Mouse (Mus musculus) left cerebral cortex, adult 18-20 months (tissue): Measurements from ENCODE around the gene Pcnx. TPM values are rescaled to one million over a fixed set of nuclear protein-coding genes. Genes with fewer than 3 reads are reported as not detected.
A peak's percentile ranks its signal among the peaks of the same experiment; 100 is the strongest.

ENCODE experiments used
- DNase-seq, 2 experiments: peaks; one replicate each; pipeline ENCODE4 v3.0.0; 2021 to 2022; ENCODE audit warnings: low spot score in 2 of 2, mixed read lengths in 1 of 2
- long read RNA-seq, 2 experiments: library from polyadenylated mRNA; stranded (forward); transcript quantifications; one replicate each; pipeline ENCODE4 v2.0.0; 2021
- total RNA-seq, 2 experiments: library from RNA; stranded (reverse); gene quantifications; 2 replicates each; pipeline ENCODE4 v1.2.3; 2021

The Pcnx gene
- 10 to 100 TPM; 80.1 to 90.0 TPM for total RNA-seq
- long read RNA-seq, experiment 1, partial matches to known transcripts: 7 of 11 reads
- long read RNA-seq, experiment 1, other reads (novel, unspliced or antisense): 4 of 11 reads
- long read RNA-seq, experiment 2, partial matches to known transcripts: 5 of 7 reads
- long read RNA-seq, experiment 2, other reads (novel, unspliced or antisense): 2 of 7 reads

- peak; percentile 86 for DNase-seq
Observed at GRCm38 (mm10) chr12:81859351-81860307, at the start of gene Pcnx. Pcnx (plus strand) TSS chr12:81860023.

- DNase-seq: no peak
Observed at GRCm38 (mm10) chr12:81810417-81810816, 49.4 kb upstream of the Pcnx start.

GRCm38 (mm10) chr12:81814742-81815141 lies 45.1 kb upstream of the Pcnx start:
- no peak for DNase-seq

GRCm38 (mm10) chr12:81816330-81817125 lies 43.3 kb upstream of the Pcnx start:
- no peak for DNase-seq

- DNase-seq: no peak
Observed at GRCm38 (mm10) chr12:81817126-81817505, 42.7 kb upstream of the Pcnx start.

GRCm38 (mm10) chr12:81820700-81821099 lies 39.1 kb upstream of the Pcnx start:
- DNase-seq: no peak

GRCm38 (mm10) chr12:81822176-81822575 lies 37.6 kb upstream of the Pcnx start:
- DNase-seq: no peak

- no peak for DNase-seq
Observed at GRCm38 (mm10) chr12:81822778-81823480, 36.9 kb upstream of the Pcnx start.

- DNase-seq: no peak
Observed at GRCm38 (mm10) chr12:81828355-81828754, 31.5 kb upstream of the Pcnx start.

GRCm38 (mm10) chr12:81832039-81832738 lies 27.6 kb upstream of the Pcnx start:
- no peak for DNase-seq

- no peak for DNase-seq
Observed at GRCm38 (mm10) chr12:81833094-81833493, 26.7 kb upstream of the Pcnx start.

- no peak for DNase-seq
Observed at GRCm38 (mm10) chr12:81836162-81836561, 23.7 kb upstream of the Pcnx start.

GRCm38 (mm10) chr12:81837463-81837862 lies 22.4 kb upstream of the Pcnx start:
- DNase-seq: no peak

- DNase-seq: no peak
Observed at GRCm38 (mm10) chr12:81839663-81840062, 20.2 kb upstream of the Pcnx start.

GRCm38 (mm10) chr12:81841046-81841445 lies 18.8 kb upstream of the Pcnx start:
- no peak for DNase-seq

- DNase-seq: no peak
Observed at GRCm38 (mm10) chr12:81843501-81843900, 16.3 kb upstream of the Pcnx start.

GRCm38 (mm10) chr12:81844572-81844971 lies 15.3 kb upstream of the Pcnx start:
- no peak for DNase-seq

GRCm38 (mm10) chr12:81844981-81845380 lies 14.8 kb upstream of the Pcnx start:
- no peak for DNase-seq

GRCm38 (mm10) chr12:81849629-81850028 lies 10.2 kb upstream of the Pcnx start:
- DNase-seq: no peak

GRCm38 (mm10) chr12:81852551-81852950 lies 7.3 kb upstream of the Pcnx start:
- no peak for DNase-seq
